Comparison of ENCODE assay signal across 24 mouse cellular contexts in the genomic region with DNA sequence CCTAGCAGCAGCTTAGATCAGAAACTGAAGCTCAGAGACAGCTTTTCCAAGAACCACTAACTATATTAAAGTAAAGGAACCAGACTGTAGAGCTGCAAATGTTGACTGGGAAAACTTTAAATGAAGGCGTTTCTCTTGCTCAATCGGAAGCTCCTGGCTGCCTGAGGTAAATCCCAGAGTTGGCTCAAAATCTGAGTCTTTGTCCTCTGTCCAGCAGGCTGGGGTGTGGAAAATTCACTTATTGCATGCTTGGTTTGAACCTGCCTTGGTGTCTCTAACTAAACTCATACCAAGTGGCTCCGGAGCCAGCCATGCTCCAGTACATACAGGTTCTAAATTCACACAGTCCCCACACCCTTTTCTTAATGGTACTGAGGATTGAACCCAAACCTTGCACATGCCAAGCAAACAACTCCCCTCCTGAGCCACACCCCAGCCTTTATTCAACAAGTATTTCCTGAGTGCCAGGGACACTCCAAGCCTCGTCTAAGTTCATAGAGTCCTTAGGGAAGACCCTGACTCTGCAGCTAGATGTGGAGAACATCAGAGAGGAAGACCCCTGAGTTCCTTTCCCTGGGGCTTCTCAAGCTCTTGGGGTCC. TPM values are rescaled to one million over a fixed set of nuclear protein-coding genes. Genes with fewer than 3 reads are reported as not detected.
DNase-seq lines count a peak whose midpoint lies in the region; ATAC-seq lines count a peak whose summit lies in the region.
"Had no signal": no experiment of that assay in that cellular context is flagged by ENCODE, and none has a peak within 500 bp of the region (broad histone marks: within the 10 kb centered on the region; RNA-seq: fewer than 3 reads in every experiment).

No protein-coding gene starts in this region.

- H3K4me3 ChIP-seq in heart, embryonic 14.5 days (ENCODE audit: control insufficient read depth in 1 of 2, insufficient read depth in 1 of 2, low read depth in 1 of 2, low read length in 2 of 2) = no peak overlapping the region
- H3K4me3 ChIP-seq in lung, embryonic 15.5 days = no peak overlapping the region
- H3K4me3 ChIP-seq: embryonic facial prominence, embryonic 12.5 days; erythroblast, embryonic 14.5 days; forebrain, embryonic 12.5 days; hindbrain, embryonic 15.5 days; limb, embryonic 12.5 days; liver, embryonic 13.5 days; midbrain, embryonic 15.5 days; neural tube, embryonic 13.5 days had no signal

- peaks cover 90% of the 10 kb centered on the region for H3K36me3 ChIP-seq in heart, embryonic 14.5 days (ENCODE audit: control insufficient read depth, insufficient read depth, low read length)
- H3K36me3 ChIP-seq in lung, embryonic 15.5 days = no peaks in the 10 kb centered on the region
- H3K36me3 ChIP-seq: embryonic facial prominence, embryonic 12.5 days; forebrain, embryonic 12.5 days; hindbrain, embryonic 15.5 days; limb, embryonic 12.5 days; liver, embryonic 13.5 days; midbrain, embryonic 15.5 days; neural tube, embryonic 13.5 days had no signal

- H3K27me3 ChIP-seq in heart, embryonic 14.5 days (ENCODE audit: control insufficient read depth, insufficient read depth, low read length) = no peaks in the 10 kb centered on the region
- H3K27me3 ChIP-seq in lung, embryonic 15.5 days = no peaks in the 10 kb centered on the region
- H3K27me3 ChIP-seq: embryonic facial prominence, embryonic 12.5 days; liver, embryonic 13.5 days; midbrain, embryonic 15.5 days had no signal

- no peak overlapping the region for H3K4me2 ChIP-seq in heart, embryonic 14.5 days (ENCODE audit: low read length)
- H3K4me2 ChIP-seq in lung, embryonic 15.5 days = no peak overlapping the region
- H3K4me2 ChIP-seq: embryonic facial prominence, embryonic 12.5 days; forebrain, embryonic 12.5 days; hindbrain, embryonic 15.5 days; limb, embryonic 12.5 days; liver, embryonic 13.5 days; midbrain, embryonic 15.5 days; neural tube, embryonic 13.5 days had no signal

- no peaks in the 10 kb centered on the region; the same call in 1 of the 2 replicates for H3K9me3 ChIP-seq in heart, embryonic 14.5 days (ENCODE audit: control insufficient read depth, low read length)
- no peaks in the 10 kb centered on the region for H3K9me3 ChIP-seq in lung, embryonic 15.5 days
- H3K9me3 ChIP-seq: embryonic facial prominence, embryonic 12.5 days; forebrain, embryonic 12.5 days; hindbrain, embryonic 15.5 days; limb, embryonic 12.5 days; liver, embryonic 13.5 days; midbrain, embryonic 15.5 days; neural tube, embryonic 13.5 days had no signal

- 73% methylated on average over 4 of the region's 4 CpGs for WGBS in heart, embryonic 14.5 days
- 70% methylated on average over 4 of the region's 4 CpGs for WGBS in lung, embryonic 15.5 days

- no peak for ATAC-seq in heart, embryonic 14.5 days (ENCODE audit: insufficient number of reproducible peaks, insufficient read depth, low FRiP score, low read depth)
- ATAC-seq in lung, embryonic 15.5 days (ENCODE audit: borderline replicate concordance, extremely low read depth, low FRiP score, low TSS enrichment) = no peak
- no peak for ATAC-seq in erythroblast, adult 5-6 weeks (replicated peaks; ENCODE audit: low FRiP score, poor library complexity, severe bottlenecking)
- ATAC-seq: CD4-positive, CD25-positive, alpha-beta regulatory T cell, adult 4 months; midbrain, embryonic 15.5 days had no signal

- peaks cover 41 to 79% of the 10 kb centered on the region in 2 experiments for H3K4me1 ChIP-seq in heart, embryonic 14.5 days (ENCODE audit: control insufficient read depth in 2 of 2, insufficient read depth in 2 of 2, low read length in 2 of 2)
- H3K4me1 ChIP-seq in lung, embryonic 15.5 days = peaks cover 33% of the 10 kb centered on the region
- H3K4me1 ChIP-seq: limb, embryonic 12.5 days; midbrain, embryonic 15.5 days had no signal

- 0 out of 2 replicates have a peak overlapping the region, but pooled peaks have one; percentile 4 for H3K9ac ChIP-seq in heart, embryonic 14.5 days (ENCODE audit: low read length)
- no peak overlapping the region for H3K9ac ChIP-seq in lung, embryonic 15.5 days
- H3K9ac ChIP-seq: embryonic facial prominence, embryonic 12.5 days; forebrain, embryonic 12.5 days; hindbrain, embryonic 15.5 days; limb, embryonic 12.5 days; liver, embryonic 13.5 days; midbrain, embryonic 15.5 days; neural tube, embryonic 13.5 days had no signal

- 0 out of 4 replicates have a peak overlapping the region, but pooled peaks have one; percentile 2 to 11 for H3K27ac ChIP-seq in heart, embryonic 14.5 days (replicated peaks in 1 of 2; ENCODE audit: control insufficient read depth in 1 of 2, insufficient read depth in 1 of 2, low read depth in 2 of 2, low read length in 2 of 2)
- H3K27ac ChIP-seq in lung, embryonic 15.5 days = 0 out of 2 replicates have a peak overlapping the region, but pooled peaks have one; percentile 8
- H3K27ac ChIP-seq: embryonic facial prominence, embryonic 12.5 days; forebrain, embryonic 12.5 days; hindbrain, embryonic 15.5 days; limb, embryonic 12.5 days; liver, embryonic 13.5 days; macrophage; midbrain, embryonic 15.5 days; neural tube, embryonic 13.5 days had no signal

- DNase-seq in cerebellum, adult 11-12 months = peak; percentile 39
- no peak for DNase-seq in cerebellum, adult 8-10 months
- DNase-seq in heart, adult 9 months (ENCODE audit: low spot score in 2 of 2) = no peak
- DNase-seq in lung, postnatal 14 days = no peak
- DNase-seq in NIH3T3 (ENCODE audit: low read depth) = peak; percentile 38
- DNase-seq: cerebellum, adult 18-20 months; kidney, postnatal 25 days; liver, embryonic 13.5 days; retina, postnatal 1 day; right cerebral cortex, postnatal 25 days; spleen, adult 18-20 months; thymus, postnatal 25 days had no signal

RNA-seq across cellular contexts. Expression of gene Mical2, which starts 20.3 kb away (rescaled TPM):
- polyA plus RNA-seq in heart, embryonic 14.5 days (2014; fragmentation: Nextera tagmentation; extraction: Ambion mirVana) = 140 and 146 TPM in 2 replicates
- 20.7 and 22.8 TPM in 2 replicates for polyA plus RNA-seq in lung, embryonic 15.5 days (2015; fragmentation: Nextera tagmentation; extraction: Ambion mirVana)
- 0.63 TPM in 1 of 2 replicates, not detected in the other for total RNA-seq in erythroblast, adult 5-6 weeks (2015; ENCODE audit: low replicate concordance)
- total RNA-seq in erythroblast, adult 5-6 weeks (2017; ENCODE audit: low replicate concordance) = 0.34 and 1.5 TPM in 2 replicates
- polyA plus RNA-seq: erythroblast, embryonic 14.5 days had no signal

Comparison
In these comparisons a context has a peak if more than half of its experiments do, and no peak if none do; other contexts are left out.
1. DNase-seq: peak in cerebellum, adult 11-12 months (single experiment) and NIH3T3 (single experiment); none in cerebellum, adult 8-10 months (single experiment), heart, adult 9 months (0 of 2) and lung, postnatal 14 days (single experiment).